Mouse (Mus musculus): ENCODE measurements around the gene Mpp6. TPM values are rescaled to one million over a fixed set of nuclear protein-coding genes. Genes with fewer than 3 reads are reported as not detected.

Mpp6 gene
- polyA plus RNA-seq (2012; fragmentation: generic; extraction: Trizol) = 10 to 100 TPM in 1 of 2 experiments, 1 to 10 TPM in 1; 5.6 to 14.5 TPM

DNA sequence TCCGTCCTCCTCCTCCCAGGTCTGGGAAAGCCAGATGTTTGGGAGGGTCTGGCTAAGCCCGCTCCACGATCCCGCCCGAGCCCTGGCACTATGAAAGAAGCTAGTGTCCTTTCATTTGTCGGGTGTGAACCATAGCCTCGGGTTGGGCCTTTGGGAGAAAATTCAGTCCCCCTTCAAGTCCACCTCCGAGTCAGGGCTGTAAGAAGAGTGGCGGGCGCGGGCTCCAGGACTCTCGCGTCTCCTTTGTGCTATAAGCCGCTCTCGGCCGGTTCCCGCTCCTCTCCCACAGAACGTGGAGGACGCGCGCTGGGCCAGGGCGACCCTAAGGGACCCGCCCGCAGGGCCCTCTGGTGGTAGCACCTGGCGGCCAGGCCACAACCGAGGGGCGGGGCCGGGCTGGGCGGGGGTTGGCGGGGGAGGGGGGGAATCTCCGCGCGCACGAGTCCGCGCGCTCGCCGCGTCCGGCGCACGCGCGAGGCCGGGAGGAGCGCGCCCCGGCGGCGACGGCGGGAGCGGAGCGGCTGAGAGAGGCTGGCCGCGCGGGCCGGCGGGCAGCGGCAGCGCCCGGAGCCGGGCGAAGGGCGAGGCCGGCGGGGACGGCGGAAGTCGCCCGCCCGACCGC is at the start of gene Mpp6:
Gene Mpp6 (plus strand): TSS at position 485 of the 622 bp plus-strand sequence.

Other genes with a start within 250 kb of the Mpp6 start
- gene Gsdme, start 153.6 kb downstream of the Mpp6 start, polyA plus RNA-seq (2012; fragmentation: generic; extraction: Trizol) = 1 to 10 TPM; 3.9 to 5.8 TPM

Data from C3H10T1/2 (cell line).